Mouse (Mus musculus) liver, adult 2 months (tissue): Measurements from ENCODE around the gene Vsig10l.

Experiments
- CTCF ChIP-seq: fragments of 200-500 bp; IDR thresholded peaks from 2 replicates; pipeline ENCODE4 v1.5.1; 2011; ENCODE audit warnings: low read depth, low read length, control low read depth
- POLR2A ChIP-seq: fragments of 200-500 bp; IDR thresholded peaks from 2 replicates; pipeline ENCODE4 v1.6.1; 2011; ENCODE audit warnings: low read length, control low read depth; ENCODE audit not compliant: insufficient read depth; ENCODE audit errors: extremely low read depth

- peak; percentile 60 for TF ChIP-seq CTCF
- TF ChIP-seq POLR2A = no peak
These were observed 32.5 kb downstream of the Vsig10l start for GRCm38 (mm10) chr7:43495343-43496021.
